In genomic region chr10:53428695-53429447, GRCm38 (mm10) we compare ENCODE assay signal across 9 mouse cellular contexts. TPM values are rescaled to one million over a fixed set of nuclear protein-coding genes. Genes with fewer than 3 reads are reported as not detected.
DNase-seq lines count a peak whose midpoint lies in the region; ATAC-seq lines count a peak whose summit lies in the region.
"Had no signal": no experiment of that assay in that cellular context is flagged by ENCODE, and none has a peak within 500 bp of the region (broad histone marks: within the 10 kb centered on the region; RNA-seq: fewer than 3 reads in every experiment).

No protein-coding gene starts in this region.

- peak; percentile 71; the same call in 1 of the 2 replicates for ATAC-seq in embryonic facial prominence, embryonic 14.5 days (ENCODE audit: low read depth)
- ATAC-seq in lung, embryonic 16.5 days (ENCODE audit: low read depth): peak; percentile 63; the same call in 1 of the 2 replicates
- ATAC-seq in heart, embryonic 13.5 days (ENCODE audit: extremely low read depth, insufficient number of reproducible peaks, low FRiP score, low TSS enrichment): no peak
- ATAC-seq in neural tube, embryonic 14.5 days (ENCODE audit: low read depth): peak; percentile 72; the same call in 1 of the 2 replicates

- no peaks in the 10 kb centered on the region for H3K36me3 ChIP-seq in embryonic facial prominence, embryonic 14.5 days (ENCODE audit: control insufficient read depth, insufficient read depth, low read length)
- H3K36me3 ChIP-seq in embryonic facial prominence, embryonic 10.5 days (replicated peaks): no peaks in the 10 kb centered on the region
- H3K36me3 ChIP-seq in lung, embryonic 16.5 days (ENCODE audit: control insufficient read depth, insufficient read depth, low read length): no peaks in the 10 kb centered on the region
- no peaks in the 10 kb centered on the region for H3K36me3 ChIP-seq in heart, embryonic 13.5 days
- H3K36me3 ChIP-seq in neural tube, embryonic 14.5 days (ENCODE audit: control insufficient read depth, insufficient read depth, low read length): no peaks in the 10 kb centered on the region
- H3K36me3 ChIP-seq: embryonic facial prominence, embryonic 12.5 days had no signal

- DNase-seq in embryonic facial prominence, embryonic 14.5 days (ENCODE audit: low spot score): peak; percentile 50
- DNase-seq in embryonic facial prominence, embryonic 10.5 days (ENCODE audit: low spot score): no peak
- no peak for DNase-seq in lung, postnatal 14 days
- DNase-seq in left cerebral cortex, adult 18-20 months (ENCODE audit: low spot score in 2 of 2): no peak
- DNase-seq in kidney, postnatal 10 days: no peak

- H3K4me2 ChIP-seq in embryonic facial prominence, embryonic 14.5 days (ENCODE audit: low read depth, low read length): no peak overlapping the region
- H3K4me2 ChIP-seq in lung, embryonic 16.5 days (ENCODE audit: low read depth, low read length): no peak overlapping the region
- H3K4me2 ChIP-seq in heart, embryonic 13.5 days: no peak overlapping the region
- H3K4me2 ChIP-seq in neural tube, embryonic 14.5 days (ENCODE audit: low read depth, low read length): no peak overlapping the region
- H3K4me2 ChIP-seq: embryonic facial prominence, embryonic 12.5 days had no signal

- H3K9ac ChIP-seq in embryonic facial prominence, embryonic 14.5 days (ENCODE audit: low read depth, low read length): no peak overlapping the region
- no peak overlapping the region for H3K9ac ChIP-seq in lung, embryonic 16.5 days (ENCODE audit: low read length)
- no peak overlapping the region for H3K9ac ChIP-seq in heart, embryonic 13.5 days
- H3K9ac ChIP-seq in neural tube, embryonic 14.5 days (replicated peaks; ENCODE audit: low read depth, low read length): no peak overlapping the region
- H3K9ac ChIP-seq: embryonic facial prominence, embryonic 12.5 days had no signal

- 56% methylated on average over 7 of the region's 7 CpGs for WGBS in embryonic facial prominence, embryonic 14.5 days
- WGBS in embryonic facial prominence, embryonic 10.5 days: 83% methylated on average over 7 of the region's 7 CpGs
- 44% methylated on average over 7 of the region's 7 CpGs for WGBS in lung, embryonic 16.5 days
- 40% methylated on average over 7 of the region's 7 CpGs for WGBS in heart, embryonic 13.5 days
- WGBS in neural tube, embryonic 14.5 days: 59% methylated on average over 7 of the region's 7 CpGs

- H3K9me3 ChIP-seq in embryonic facial prominence, embryonic 14.5 days (ENCODE audit: control insufficient read depth, low read length): 0 out of 2 replicates have a peak, but pooled peaks cover 5% of the 10 kb centered on the region
- no peaks in the 10 kb centered on the region for H3K9me3 ChIP-seq in embryonic facial prominence, embryonic 10.5 days
- no peaks in the 10 kb centered on the region for H3K9me3 ChIP-seq in lung, embryonic 16.5 days (ENCODE audit: control insufficient read depth, low read length)
- no peaks in the 10 kb centered on the region for H3K9me3 ChIP-seq in heart, embryonic 13.5 days
- no peaks in the 10 kb centered on the region for H3K9me3 ChIP-seq in neural tube, embryonic 14.5 days (ENCODE audit: control insufficient read depth, low read length)
- H3K9me3 ChIP-seq: embryonic facial prominence, embryonic 12.5 days had no signal

- H3K4me1 ChIP-seq in embryonic facial prominence, embryonic 14.5 days (ENCODE audit: control insufficient read depth, insufficient read depth, low read length): peaks cover 15% of the 10 kb centered on the region
- H3K4me1 ChIP-seq in embryonic facial prominence, embryonic 10.5 days: peaks cover 17% of the 10 kb centered on the region; the same call in 1 of the 2 replicates
- peaks cover 19% of the 10 kb centered on the region; the same call in 1 of the 2 replicates for H3K4me1 ChIP-seq in lung, embryonic 16.5 days (replicated peaks; ENCODE audit: control insufficient read depth, insufficient read depth, low read length)
- peaks cover 24% of the 10 kb centered on the region for H3K4me1 ChIP-seq in heart, embryonic 13.5 days
- peaks cover 2% of the 10 kb centered on the region; the same call in 1 of the 2 replicates for H3K4me1 ChIP-seq in neural tube, embryonic 14.5 days (ENCODE audit: control insufficient read depth, insufficient read depth, low read length)

- no peak overlapping the region for H3K4me3 ChIP-seq in embryonic facial prominence, embryonic 14.5 days (ENCODE audit: low read depth, low read length)
- H3K4me3 ChIP-seq in embryonic facial prominence, embryonic 10.5 days: no peak overlapping the region
- H3K4me3 ChIP-seq in lung, embryonic 16.5 days (ENCODE audit: low read length): no peak overlapping the region
- no peak overlapping the region for H3K4me3 ChIP-seq in heart, embryonic 13.5 days
- no peak overlapping the region for H3K4me3 ChIP-seq in neural tube, embryonic 14.5 days (ENCODE audit: low read depth, low read length)
- H3K4me3 ChIP-seq: embryonic facial prominence, embryonic 12.5 days had no signal

- no peak overlapping the region for H3K27ac ChIP-seq in embryonic facial prominence, embryonic 14.5 days (replicated peaks; ENCODE audit: low read depth, low read length)
- H3K27ac ChIP-seq in embryonic facial prominence, embryonic 10.5 days (replicated peaks): no peak overlapping the region
- no peak overlapping the region for H3K27ac ChIP-seq in lung, embryonic 16.5 days (ENCODE audit: low read length)
- peak overlapping the region; percentile 36 for H3K27ac ChIP-seq in heart, embryonic 13.5 days (replicated peaks)
- peak overlapping the region; percentile 44; the same call in 1 of the 2 replicates for H3K27ac ChIP-seq in neural tube, embryonic 14.5 days (ENCODE audit: low read depth, low read length)
- H3K27ac ChIP-seq: embryonic facial prominence, embryonic 12.5 days had no signal

- no peaks in the 10 kb centered on the region for H3K27me3 ChIP-seq in embryonic facial prominence, embryonic 14.5 days (replicated peaks; ENCODE audit: control insufficient read depth, insufficient read depth, low read length)
- H3K27me3 ChIP-seq in embryonic facial prominence, embryonic 10.5 days (replicated peaks; ENCODE audit: low read depth, poor library complexity, severe bottlenecking): no peaks in the 10 kb centered on the region
- no peaks in the 10 kb centered on the region for H3K27me3 ChIP-seq in lung, embryonic 16.5 days (ENCODE audit: control insufficient read depth, insufficient read depth, low read depth, low read length)
- no peaks in the 10 kb centered on the region for H3K27me3 ChIP-seq in heart, embryonic 13.5 days (replicated peaks)
- no peaks in the 10 kb centered on the region for H3K27me3 ChIP-seq in neural tube, embryonic 14.5 days (ENCODE audit: control insufficient read depth, insufficient read depth, low read length)
- H3K27me3 ChIP-seq: embryonic facial prominence, embryonic 12.5 days had no signal

RNA-seq across cellular contexts. Expression of gene Cep85l, which starts 49.1 kb away (rescaled TPM):
- polyA plus RNA-seq in embryonic facial prominence, embryonic 14.5 days (2014; fragmentation: Nextera tagmentation; extraction: Ambion mirVana): 6.9 and 7.3 TPM in 2 replicates
- 4.9 and 5.1 TPM in 2 replicates for polyA plus RNA-seq in embryonic facial prominence, embryonic 10.5 days (2016; fragmentation: Nextera tagmentation; extraction: Ambion mirVana)
- 5.4 and 5.5 TPM in 2 replicates for polyA plus RNA-seq in lung, embryonic 16.5 days (2015; fragmentation: Nextera tagmentation; extraction: Ambion mirVana)
- 3.1 and 3.6 TPM in 2 replicates for polyA plus RNA-seq in heart, embryonic 13.5 days (2015; fragmentation: Nextera tagmentation; extraction: Ambion mirVana)
- 6.4 and 11.6 TPM in 2 replicates for polyA plus RNA-seq in neural tube, embryonic 14.5 days (2014; fragmentation: Nextera tagmentation; extraction: Ambion mirVana)
- total RNA-seq in left cerebral cortex, adult 18-20 months (2021): 10 to 100 TPM; 20.1 to 22.1 TPM

Comparison
In these comparisons a context has a peak if more than half of its experiments do, and no peak if none do; other contexts are left out.
1. H3K27ac ChIP-seq: peak in heart, embryonic 13.5 days (single experiment) and neural tube, embryonic 14.5 days (single experiment); none in embryonic facial prominence, embryonic 14.5 days (single experiment), embryonic facial prominence, embryonic 10.5 days (single experiment) and lung, embryonic 16.5 days (single experiment).